Mouse (Mus musculus): ENCODE measurements around the gene Syn2.
"Not testable (repeated sequence)": the region's sequence is repeated elsewhere in the genome, so short reads cannot be mapped to it uniquely, and the experiment has no call there.

The Syn2 gene

GRCm38 (mm10) chr6:115178826-115179225, 44.1 kb downstream of the Syn2 start:
- DNase-seq = peak; percentile 40

DNA sequence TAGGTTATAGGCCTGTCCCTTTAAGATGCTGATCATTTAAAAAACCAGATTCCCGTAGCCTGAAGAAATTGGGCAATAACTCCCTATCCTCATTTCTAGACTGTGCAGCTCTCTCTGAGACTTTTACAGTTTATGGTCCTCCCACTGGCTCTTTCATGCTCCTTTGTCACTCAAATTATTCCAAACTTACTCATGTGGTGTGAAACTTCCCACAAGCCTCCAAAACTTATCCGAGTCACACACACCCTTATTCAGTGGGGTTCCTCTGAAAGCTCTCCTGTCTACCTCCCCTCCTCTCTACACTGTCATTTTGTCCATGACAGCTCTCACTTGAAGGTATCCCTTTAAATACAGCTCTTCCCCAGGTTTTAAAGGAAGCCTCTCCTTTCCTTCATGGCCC, 46.4 kb downstream of the Syn2 start:
- no peak for DNase-seq

DNA sequence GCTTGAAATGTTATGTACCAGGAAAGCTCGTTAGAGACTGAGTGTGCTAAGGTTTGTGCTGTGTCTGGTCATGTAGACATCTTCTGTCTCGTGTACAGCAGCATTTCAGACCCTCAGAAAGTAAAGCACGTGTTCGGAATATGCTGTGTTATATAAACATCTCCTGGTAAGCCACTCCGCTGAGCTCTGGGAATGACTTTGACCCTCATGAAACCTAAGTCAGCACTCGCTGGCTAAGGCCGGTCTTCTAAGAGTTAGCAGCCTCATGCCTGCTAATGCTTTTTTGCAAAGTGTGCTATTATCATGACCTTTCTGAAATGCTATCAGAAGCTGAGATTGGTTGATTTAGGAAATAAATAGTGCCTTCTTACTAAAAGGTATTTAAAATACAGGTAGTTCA, 56.4 kb downstream of the Syn2 start:
- DNase-seq = no peak

DNA sequence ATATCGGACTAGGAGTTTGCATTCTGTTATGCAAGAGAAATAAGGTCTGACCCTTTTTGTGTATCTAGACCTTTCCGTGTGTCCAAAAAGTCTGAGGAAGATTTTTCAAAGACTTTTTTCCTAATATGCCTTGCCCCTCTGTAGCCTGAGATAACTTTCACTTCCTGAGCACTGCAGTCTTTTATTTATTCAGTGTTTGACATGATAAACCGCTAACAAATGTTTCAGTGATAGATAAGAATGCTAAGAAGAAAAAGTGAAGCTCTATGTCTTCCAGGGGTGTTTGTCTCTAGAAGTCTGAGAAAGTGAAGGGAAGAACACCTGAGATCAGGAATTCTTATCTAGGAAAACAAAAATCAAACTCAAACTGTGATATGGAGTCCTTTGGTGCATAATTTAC, 66.1 kb downstream of the Syn2 start:
- no peak for DNase-seq

GRCm38 (mm10) chr6:115203029-115203428, 68.3 kb downstream of the Syn2 start:
- peak; percentile 24 for DNase-seq

DNA sequence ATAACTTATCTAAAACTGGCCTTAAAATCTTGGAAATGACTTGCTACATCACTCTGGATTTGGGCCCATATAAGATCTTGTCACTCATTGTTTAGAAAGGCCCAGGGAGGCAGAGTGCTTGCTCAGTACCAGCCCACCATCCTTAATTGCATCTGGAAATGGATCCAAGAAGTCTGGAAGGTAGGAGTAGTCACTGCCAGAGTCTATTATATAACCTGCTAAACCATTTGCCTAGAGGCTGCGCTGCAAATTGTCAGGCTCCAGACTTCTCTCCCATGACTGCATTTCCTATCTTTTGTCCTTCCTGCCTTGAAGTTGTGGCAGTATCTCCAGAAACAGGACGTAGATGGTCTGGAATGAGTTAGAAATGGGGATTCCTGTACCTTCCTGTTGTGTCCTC, 75.5 kb downstream of the Syn2 start:
- no peak for DNase-seq

GRCm38 (mm10) chr6:115210820-115211219, 76.1 kb downstream of the Syn2 start:
- no peak for DNase-seq

- DNase-seq = no peak
These were observed 77.6 kb downstream of the Syn2 start for GRCm38 (mm10) chr6:115212132-115212903.

DNA sequence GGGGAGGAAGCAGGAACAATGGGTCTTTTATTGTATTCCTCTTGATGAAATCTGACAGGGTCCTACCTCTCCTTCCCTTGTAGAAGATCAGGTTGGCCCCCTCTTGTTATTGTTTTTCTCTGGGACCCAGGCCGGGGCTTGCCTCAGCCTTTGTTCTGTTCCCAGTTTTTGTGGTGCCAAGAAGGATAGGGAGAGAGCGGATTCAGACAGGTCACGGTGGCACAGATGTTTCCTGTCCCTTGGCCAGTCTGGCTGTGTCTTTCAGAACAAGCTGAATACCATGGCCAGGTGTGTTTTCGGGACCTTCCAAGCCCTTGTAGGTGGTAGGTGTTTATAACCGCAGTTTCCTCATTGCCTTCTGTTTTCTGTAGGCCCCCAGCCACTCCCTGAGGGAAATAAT, 78.4 kb downstream of the Syn2 start:
- peak; percentile 30 for DNase-seq

DNA sequence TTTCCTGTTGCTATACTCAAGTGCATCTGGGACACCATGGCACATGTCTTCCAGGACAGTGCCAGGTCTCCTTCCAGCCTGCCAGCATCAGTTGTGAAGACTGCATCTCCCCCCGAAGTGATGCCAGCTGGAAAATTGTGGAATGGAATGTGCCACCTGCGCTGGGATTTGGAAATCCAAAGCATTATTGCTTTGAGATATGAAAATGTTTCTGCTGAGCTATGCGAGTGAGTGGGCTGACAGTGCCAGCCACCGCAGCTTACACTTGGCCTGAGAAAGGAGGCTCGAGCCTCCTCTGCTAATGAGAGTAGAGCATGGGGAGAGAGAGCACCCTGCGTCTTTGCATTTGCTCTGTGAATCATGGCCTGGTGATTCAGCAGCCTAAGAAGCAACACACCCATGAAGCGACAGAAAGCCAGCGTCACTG, 86.5 kb downstream of the Syn2 start:
- no peak for DNase-seq

DNA sequence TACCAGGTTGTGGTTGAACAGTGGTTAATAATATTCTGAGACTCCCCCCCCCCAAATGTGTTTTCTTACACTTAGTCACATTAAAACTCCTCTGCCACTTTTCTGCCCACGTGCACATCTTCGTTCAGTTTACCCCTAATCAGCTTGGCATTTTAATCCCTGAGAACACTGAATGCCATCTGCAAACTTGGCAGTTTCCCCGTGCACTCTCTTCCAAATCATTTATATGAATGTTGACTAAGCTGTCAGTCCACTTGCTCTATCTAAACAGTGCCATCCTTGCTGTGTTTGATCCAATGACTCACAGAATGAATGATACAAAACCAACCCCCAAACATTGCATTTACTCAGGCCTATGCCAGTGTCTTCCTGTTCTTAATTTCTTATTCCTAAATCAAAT, 90.8 kb downstream of the Syn2 start:
- no peak for DNase-seq

DNA sequence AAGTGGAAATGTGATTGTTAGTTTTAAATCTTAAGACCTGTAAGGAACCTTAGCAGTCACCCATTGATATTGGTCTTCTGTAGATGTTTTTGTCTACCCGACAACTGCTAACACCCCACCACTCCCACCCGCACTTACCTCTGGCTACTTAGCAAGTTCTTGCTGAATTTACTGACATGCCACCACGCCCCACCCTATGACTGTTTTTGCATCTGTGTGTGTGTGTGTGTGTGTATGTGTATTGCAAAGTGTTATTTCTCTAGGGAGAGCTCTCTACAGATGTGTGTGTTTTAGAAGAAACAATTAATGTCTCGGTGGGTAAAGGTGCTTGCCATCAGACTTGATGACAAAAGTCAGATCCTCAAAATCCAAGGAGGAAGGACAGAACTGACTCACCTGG, 92.3 kb downstream of the Syn2 start, which contains the start of gene Gm17482:
Gene Gm17482 (plus strand): TSS at position 301 of the 400 bp plus-strand sequence.
- DNase-seq = no peak

- DNase-seq = peak; percentile 86
These were observed 92.8 kb downstream of the Syn2 start for GRCm38 (mm10) chr6:115227529-115227928.

DNA sequence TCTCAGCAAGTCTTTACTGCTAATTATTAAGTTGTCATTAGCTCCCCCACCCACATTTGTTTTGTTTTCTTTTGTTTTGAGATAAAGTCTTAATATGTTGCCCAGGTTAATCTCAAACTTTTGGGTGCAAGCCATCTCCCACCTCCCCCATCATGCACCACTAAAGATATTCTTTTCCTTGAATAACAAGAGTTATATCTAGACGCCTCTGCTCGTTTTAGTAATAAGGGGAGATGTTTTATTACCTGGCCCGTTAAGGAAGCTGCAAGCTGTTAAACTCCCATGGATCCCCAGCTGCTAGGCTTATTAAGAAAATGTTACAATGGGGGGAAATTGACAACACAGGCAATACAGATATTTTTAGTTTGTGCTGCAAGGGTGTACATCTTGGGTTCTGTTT, 95.9 kb downstream of the Syn2 start:
- DNase-seq = no peak

DNA sequence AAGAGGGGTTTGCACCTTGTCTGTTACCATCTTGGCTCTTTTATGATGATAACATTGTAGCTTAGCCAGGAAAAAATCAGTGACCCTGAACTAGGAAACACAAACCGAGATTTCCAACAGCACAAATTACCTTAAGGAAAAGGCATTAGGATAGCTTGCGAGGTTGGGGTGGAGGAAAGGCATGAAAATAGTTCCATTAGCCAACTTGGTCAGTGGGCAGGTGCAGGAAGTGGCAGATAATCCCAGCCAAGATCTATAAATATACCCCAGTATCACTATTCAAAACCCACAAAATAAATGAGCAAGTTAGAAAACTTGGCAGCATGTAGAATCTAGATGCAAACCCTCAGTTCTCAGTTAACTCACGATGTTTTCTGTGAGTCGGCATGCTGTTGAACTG, 97.1 kb downstream of the Syn2 start:
- DNase-seq = no peak

DNA sequence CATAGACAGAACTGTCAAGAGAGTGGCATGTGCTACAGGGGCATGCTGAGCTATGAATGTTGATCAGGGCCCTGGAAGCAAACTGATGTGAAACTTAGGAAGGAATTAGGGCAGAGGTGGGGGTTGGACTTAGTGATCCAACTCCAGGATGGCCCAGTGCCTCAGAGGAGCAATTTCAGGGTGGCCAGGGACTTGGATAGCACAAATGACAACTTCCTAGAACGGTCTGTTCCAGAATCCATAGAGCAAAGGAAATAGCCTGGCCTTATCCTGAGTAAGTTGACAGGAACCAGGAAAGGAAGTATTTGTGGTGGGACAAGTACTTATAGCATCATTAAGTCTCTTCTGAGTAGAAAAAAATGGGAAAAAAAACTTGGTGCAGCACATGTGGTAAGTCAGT, 97.9 kb downstream of the Syn2 start:
- no peak for DNase-seq

- DNase-seq = no peak
These were observed 103.6 kb downstream of the Syn2 start for GRCm38 (mm10) chr6:115238031-115239027.

GRCm38 (mm10) chr6:115239335-115239734, 104.6 kb downstream of the Syn2 start:
- DNase-seq = no peak

GRCm38 (mm10) chr6:115240431-115240830, 105.7 kb downstream of the Syn2 start:
- not testable (repeated sequence) for DNase-seq

DNA sequence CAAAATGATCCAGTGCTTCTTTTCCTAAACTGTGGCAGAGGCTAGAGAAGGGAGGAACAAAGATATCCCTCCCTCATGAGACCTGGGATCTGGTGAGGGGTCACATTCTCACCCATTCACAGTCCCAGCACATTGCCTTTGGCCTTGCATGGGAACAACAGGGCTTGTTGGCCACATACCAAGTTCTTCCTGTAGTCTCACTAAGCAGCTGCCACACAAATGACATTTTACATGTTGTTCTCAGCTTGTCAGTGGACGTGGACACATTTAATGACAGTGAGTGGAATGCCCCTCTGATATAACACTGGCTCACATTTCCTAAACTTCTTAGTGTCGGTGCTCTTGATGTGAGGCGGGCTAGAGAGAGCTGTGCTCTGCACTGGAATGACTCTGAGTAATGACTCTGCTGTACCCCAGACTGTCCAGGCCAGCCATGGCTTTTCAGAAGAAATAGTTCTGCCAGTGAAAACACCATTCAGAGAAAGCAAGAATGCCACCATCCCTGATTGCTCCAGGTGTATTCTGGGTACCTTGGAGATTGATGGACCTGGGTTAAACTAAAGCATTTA, 106.5 kb downstream of the Syn2 start:
- no peak for DNase-seq

DNA sequence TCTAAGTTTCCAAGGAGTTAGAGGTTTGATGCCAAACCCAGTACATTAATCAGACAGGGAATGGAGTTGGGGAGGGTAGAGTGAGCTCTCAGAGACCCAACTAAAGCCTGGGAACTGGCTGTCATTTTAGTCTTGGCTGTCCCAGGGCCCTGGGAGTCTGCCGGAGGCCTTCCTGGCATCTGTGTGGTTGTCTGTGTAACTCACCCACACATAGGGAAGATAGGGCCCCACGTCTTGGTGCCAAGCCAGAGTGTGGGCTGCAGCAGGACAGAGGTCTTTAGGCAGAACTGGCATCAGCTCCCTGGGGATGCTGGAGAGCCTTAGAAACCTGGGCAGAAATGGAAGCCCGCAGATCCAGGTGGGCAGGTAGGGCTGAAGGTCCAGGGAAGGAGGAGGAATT, 107.2 kb downstream of the Syn2 start:
- no peak for DNase-seq

DNA sequence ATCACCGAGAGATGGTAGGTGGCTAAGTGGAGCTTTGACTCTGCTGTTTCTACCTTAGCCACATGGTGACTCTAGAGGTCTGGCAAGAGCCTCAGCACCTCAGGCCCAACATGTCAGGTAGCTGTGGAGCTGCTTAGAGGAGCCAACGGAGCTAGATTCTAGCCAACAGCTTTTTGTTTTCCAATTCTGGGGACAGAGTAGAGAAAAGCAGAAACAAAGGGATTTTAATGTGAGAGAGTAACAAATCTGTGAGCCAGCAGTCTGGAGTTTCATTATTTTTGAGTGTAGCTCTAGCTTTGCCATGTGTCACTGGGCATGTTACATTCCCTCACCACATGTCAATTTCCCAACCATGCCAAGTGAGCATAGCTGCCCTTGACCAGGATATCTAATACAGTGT, 109.5 kb downstream of the Syn2 start:
- no peak for DNase-seq

DNA sequence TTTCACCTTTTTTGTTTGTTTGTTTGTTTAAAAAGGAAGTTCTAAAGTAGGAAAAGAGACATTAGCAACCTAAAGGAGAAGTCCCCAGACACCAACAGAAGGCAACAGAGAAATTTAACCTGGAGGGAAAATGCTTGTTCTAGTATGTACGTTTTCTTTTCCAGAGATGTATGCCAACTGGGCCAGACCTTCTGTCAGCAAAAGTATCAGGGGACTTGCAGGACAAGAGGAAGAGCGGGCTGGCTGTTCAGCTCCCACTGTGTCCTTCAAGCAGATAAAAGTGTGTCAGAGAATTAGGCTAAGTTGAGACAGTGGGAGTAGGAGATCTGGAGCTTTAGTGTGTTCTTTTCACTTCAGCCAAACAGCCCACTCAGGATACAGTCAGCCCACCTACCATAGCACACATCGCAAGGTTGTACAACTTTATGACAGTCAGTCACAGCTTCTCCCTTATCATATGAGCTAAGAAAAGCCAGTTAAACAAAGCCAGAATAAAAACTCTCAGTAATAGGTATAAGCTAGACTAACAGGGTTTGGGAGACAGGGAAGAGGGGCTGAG, 110.9 kb downstream of the Syn2 start:
- DNase-seq = no peak
